Mouse (Mus musculus): ENCODE measurements around the gene Zfp382.
"Not testable (repeated sequence)": the region's sequence is repeated elsewhere in the genome, so short reads cannot be mapped to it uniquely, and the experiment has no call there.

Zfp382 gene

DNA sequence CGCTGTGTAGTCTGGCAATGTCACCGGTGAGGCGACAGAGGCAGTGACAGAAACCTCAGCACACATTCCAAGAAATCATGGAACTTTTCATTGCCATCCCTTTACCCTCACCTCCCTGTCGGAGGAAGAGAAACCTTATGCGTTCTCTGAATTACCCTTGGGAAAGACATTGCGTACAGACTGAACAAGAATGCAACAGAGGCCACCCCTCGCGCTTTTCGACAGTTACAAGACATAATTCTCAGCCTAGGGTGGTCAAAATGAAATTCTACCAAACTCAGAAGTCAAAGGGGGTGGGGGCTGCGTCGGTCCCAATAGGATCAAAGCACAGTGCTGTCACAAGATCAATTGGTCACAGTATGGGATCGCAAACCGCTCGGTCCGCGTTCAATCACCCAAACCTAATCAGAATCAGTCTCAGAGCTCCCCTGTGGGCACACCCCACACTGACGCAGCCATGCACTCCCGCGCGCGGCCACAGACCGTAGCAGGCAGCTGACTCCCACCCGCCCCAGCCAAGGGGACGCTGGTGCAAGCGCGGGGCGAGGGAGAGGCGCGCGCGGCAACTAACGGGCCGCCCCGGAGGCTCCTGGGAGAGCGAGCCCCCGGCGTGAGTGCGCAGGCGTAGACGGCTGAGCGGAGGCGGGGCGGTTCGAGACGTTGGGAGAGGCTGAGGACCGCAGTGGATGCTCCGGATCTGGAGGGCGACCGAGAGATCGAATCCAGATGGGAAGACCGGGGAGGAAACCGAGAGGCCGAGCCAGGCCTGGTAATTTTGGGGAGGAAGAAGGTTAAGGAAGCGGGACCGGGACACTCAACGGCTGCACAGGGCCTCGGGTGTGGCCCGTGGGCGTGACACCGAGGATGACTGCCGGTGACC lies at the start of gene Zfp382:
Gene Zfp382, plus strand, starts transcription at position 635 of the 880 bp plus-strand sequence.
- peak; percentile 81 for DNase-seq (ENCODE audit: low spot score)

DNA sequence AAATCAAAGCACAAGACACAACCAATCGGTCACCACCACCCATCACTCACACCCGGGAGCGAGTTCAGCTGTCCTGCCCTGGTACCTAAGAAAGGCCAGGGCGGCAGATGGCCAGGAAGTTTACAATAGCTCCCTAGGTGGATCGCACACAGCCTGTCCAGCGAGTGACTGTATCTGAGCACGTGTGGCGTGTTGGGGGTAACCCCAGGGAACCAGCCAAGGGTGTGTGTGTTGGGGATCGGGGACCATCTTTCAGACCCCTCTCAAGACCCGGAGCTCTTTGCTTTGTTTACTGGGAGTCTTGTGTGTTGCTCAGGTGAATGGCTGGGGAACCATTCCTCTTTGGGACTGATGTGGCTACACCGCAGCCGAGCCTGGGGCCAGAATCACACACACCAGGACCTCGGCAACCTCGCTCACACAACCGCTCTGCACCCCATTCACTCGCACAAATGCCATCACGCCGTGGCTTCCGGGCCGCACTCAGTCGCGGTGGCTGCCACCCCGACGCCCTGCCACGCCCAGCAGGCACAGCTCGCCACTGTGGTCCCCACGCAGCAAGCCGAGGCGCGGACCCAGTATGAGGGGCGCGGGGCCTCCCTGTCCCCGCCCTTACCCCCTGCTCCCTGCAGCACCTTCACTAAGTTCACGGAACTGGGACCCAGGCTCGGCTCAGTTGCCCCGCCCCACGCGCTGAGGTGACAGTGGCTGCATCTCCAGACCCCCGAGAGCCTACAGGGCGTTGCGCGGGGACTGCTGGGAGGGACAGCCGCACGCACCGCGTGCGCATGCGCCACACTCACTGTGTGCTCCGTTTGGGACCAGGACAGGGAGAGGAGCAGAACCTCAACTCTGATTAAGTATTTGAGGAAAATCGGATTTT lies 49.4 kb upstream of the Zfp382 start, which contains the start of gene Zfp82:
Gene Zfp82, minus strand, starts transcription at position 755 of the 883 bp plus-strand sequence.
- DNase-seq (ENCODE audit: low spot score) = peak; percentile 72

DNA sequence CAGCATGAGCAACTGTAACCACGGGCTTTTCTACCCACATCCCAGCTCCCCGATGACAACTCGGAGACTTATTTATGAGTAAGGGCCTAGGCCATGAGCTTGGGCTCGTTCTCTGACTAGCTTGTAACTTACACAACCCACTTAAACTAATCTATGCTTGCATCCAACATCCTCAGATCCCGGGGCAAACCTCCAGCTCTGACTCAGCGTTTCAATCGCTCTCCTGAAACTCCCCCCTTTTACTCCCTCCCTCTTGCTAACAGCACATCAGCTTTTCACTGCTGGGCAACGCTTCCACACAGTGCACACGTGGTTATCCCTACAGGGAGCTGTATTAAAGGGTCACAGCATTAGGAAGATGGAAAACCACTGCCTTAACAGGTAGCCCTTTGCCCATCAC lies 35.2 kb upstream of the Zfp382 start:
- no peak for DNase-seq (ENCODE audit: low spot score)

DNA sequence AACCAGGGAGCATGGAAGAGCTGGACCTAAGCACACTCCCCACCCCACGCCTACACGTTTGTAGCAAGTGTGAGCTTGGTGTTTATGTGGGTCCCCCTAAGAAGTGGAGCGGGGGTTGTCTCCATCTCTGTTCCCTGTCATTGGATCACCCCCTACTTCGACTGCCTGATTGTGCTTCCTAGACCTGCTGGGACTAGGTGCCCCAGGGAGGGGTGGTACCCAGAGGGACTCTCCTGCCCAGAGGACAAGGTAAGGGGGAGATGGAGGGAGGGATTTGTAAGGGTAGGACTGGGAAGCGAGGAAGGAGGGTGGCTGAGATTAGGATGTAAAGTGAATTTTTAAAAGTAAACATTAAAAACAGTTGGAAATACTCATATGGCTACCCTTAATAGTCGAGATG lies 32.3 kb upstream of the Zfp382 start:
- DNase-seq (ENCODE audit: low spot score) = no peak

- DNase-seq (ENCODE audit: low spot score) = peak; percentile 96
These were observed 31.4 kb upstream of the Zfp382 start, which contains the start of the genes Gm26920 and Zfp566 for GRCm38 (mm10) chr7:30090092-30090969. TSS of gene Gm26920 (minus strand) at chr7:30090410. TSS of gene Zfp566 (minus strand) at chr7:30090527.

DNA sequence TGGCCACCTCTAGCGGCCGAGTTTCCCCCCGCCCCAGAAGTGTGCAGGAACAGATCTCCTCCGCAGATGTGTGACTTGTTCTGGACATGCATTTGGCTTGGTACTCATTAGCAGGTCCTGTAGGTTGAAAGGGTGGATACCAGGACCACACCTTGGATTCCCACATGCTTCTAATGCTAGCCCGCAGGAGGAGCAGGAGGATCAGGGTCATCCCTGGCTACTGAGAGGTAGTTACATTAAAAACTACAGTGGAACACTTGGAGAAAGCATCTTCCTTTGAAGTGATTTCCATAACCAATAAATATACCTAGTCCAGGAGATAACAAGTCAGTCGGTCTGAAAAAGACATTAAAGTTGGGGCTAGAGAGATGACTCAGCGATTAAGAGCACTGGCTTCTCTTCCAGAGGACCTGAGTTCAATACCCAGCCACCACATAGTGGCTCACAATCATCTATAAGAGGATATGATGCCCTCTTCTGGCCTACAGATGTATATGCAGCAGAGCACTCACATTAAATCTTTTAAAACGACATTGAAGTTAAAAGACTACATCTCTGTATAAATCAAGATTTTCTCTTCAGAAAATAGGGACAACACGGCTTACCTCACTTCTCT lies 30.7 kb upstream of the Zfp382 start:
- DNase-seq (ENCODE audit: low spot score) = no peak

GRCm38 (mm10) chr7:30092666-30093065 lies 29.1 kb upstream of the Zfp382 start:
- no peak for DNase-seq (ENCODE audit: low spot score)

GRCm38 (mm10) chr7:30093918-30094415 lies 27.8 kb upstream of the Zfp382 start:
- no peak for DNase-seq (ENCODE audit: low spot score)

DNA sequence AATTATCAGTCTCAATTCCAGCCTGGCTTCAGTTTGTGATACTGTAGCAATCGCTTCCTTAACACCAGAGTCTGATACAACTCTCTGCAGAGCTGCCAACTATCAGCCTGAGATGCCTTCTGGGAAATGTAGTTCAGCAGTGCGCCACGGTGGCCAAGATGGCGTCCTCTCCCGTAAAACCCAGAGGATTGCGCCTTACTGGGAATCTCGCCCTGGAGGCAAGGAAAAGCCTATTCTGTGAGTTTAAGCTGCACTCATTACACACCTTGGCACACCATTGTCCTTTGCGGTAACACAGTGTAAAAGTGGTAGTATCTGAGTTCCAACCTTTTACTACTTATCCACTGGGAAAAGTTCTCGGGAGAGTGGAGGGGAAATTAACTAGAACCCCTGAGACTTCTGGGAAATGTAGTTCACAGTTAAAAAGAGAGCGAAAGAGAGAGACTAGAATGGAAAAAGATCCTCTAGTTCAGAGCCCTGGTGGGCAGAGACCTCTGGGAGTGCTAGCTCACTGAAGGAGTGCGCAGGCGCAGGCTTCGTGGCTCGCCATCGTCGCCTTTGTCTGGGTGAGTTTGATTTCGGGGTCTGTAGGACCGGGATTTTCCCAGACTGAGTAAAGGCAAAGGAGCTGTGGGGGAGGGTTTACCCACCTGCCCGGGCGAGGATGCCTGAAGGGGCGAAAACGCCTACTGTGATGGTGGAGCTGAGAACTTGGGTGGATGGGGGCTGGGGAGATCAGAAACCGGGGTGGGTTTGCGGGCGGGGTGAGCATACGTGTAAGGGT lies 26.9 kb upstream of the Zfp382 start, which contains the start of gene Zfp260:
Gene Zfp260, plus strand, starts transcription at position 132 of the 784 bp plus-strand sequence.
- peak; percentile 83 for DNase-seq (ENCODE audit: low spot score)

DNA sequence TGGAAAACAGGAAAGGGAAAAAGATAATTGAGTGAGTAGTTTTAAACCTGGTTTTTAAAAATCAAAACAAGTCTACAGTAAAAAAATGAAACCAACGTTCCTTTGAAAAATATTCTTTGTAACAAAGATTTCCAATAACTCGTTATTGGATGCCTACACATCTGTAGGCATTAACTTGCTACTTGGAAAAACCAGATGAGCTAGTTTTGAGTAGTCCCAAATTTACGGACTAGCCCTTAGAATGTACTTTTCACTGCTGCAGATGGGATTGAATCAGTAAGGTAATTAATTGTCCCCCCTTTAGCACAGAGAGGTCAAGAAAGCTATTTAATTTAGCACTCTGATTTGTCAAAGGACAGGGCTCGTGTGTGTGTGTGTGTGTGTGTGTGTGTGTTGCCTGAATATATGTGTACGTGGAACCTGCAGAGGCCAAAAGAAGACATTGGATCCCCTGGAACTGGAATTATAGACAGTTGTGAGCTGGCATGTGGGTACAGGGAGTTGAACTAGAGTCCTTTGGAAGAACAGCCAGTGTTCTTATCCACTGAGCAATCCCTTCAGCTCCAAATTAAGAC lies 26.1 kb upstream of the Zfp382 start:
- no peak for DNase-seq (ENCODE audit: low spot score)

DNA sequence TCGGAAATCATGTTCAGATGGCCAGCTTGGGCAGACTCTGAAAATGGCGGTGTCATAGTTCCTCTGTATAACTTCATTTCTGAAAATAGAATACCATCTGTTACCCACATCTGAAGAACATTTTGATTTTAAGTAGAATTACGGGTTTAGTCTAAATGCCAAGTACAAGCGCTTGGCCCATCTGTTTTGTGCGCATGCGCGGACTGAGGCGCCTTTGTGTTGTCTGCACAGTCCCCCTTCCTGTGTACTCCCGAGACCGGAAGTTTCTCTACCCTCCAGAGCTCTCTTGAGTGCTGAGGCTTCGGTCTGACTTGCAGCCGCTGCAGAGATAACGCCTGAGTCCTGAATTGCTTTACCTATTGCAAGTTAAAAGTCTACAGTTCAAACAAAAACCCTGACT lies 22.4 kb upstream of the Zfp382 start:
- DNase-seq (ENCODE audit: low spot score) = no peak

DNA sequence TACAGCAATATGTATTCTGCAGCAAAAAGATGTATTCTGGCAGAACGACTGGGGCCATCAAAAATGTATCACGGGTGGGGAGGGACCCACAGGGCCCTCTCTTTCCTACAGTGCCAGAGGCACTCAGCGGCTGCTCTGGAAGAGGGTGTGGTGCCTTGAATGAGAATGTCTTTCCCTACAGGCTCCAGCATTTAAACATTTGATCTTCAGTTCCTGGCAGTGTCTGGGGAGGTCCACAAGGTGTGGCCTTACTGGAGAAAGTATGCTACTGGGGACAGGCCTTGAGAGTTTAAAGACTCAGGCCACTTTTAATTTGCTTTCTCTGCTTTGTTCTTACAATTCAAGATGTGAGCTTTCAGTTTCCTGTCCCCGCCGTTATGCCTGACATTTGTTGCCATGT lies 5.7 kb upstream of the Zfp382 start:
- DNase-seq (ENCODE audit: low spot score) = no peak

- DNase-seq (ENCODE audit: low spot score) = not testable (repeated sequence)
These were observed 3.8 kb upstream of the Zfp382 start for GRCm38 (mm10) chr7:30117935-30118334.

- no peak for DNase-seq (ENCODE audit: low spot score)
These were observed 417 bp downstream of the Zfp382 start for GRCm38 (mm10) chr7:30122188-30122530.

DNA sequence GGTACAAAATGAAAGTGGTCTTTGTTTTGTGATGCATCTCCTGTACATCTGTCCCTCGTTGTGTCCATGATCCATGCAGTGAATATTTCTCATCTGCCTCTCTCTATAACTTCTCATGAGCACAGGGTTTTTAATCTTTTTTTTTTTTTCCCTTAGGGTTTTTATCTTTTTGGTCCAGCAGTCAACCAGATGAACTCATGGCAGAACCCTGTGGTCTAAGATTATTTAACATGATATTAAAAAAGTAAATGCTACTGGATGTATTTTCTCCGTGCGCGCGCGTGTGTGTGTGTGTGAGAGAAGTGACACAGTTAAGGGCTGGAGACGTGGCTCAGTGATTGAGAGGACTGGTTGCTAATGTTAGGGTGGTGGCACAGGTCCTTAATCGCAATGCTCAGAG lies 8.2 kb downstream of the Zfp382 start:
- DNase-seq (ENCODE audit: low spot score) = no peak

DNA sequence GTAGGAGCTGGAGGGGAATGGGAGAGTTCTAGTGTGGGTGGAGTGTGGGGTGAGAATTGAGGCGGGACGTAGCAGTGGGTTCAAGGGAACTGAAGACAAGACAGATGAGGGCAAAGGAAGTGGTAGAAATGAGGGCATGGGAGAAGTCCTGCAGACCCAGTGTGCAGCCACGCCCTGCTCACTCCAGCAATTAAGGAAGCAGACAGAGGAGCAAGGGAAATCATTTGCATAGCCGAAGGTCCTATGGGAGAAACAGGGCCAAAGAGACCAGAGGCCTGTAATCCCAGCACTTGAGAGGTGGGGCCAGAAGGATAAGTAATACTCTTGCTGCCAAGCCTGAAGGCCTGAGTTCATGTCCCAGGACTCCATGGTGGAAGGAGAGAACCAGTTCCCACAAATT lies 10.7 kb downstream of the Zfp382 start:
- no peak for DNase-seq (ENCODE audit: low spot score)

DNA sequence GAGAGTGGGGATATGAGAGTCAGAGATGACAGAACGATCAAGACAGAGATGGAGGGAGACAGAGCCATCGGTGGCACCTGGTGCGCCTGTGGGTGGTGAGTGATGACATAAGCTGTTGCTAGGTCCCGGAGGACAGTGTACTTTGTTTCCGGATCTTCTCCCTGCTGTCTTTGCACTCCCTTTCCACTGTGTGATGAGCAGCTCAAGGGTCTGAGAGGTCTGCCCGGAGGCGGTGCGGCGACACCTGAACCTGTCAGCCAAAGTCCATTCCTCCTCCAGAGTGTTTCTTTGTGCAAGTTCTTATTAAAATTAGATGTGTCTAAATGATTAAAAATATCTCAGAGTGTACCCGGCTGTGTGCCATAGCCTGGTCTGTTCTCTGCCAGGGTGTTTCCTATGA lies 15.1 kb downstream of the Zfp382 start:
- DNase-seq (ENCODE audit: low spot score) = no peak

GRCm38 (mm10) chr7:30143170-30143554 lies 21.4 kb downstream of the Zfp382 start:
- DNase-seq (ENCODE audit: low spot score) = no peak

- peak; percentile 78 for DNase-seq (ENCODE audit: low spot score)
These were observed 21.9 kb downstream of the Zfp382 start for GRCm38 (mm10) chr7:30143555-30144209.

Data from ovary, adult 18-20 months (tissue).